Mouse (Mus musculus) embryo, embryonic 10 days (tissue): Measurements from ENCODE around the gene Slc25a18.

Experiments
- DNase-seq: peaks from one replicate; pipeline ENCODE4 v3.0.0-alpha.2; 2015; ENCODE audit warnings: low spot score

Slc25a18 gene

DNA sequence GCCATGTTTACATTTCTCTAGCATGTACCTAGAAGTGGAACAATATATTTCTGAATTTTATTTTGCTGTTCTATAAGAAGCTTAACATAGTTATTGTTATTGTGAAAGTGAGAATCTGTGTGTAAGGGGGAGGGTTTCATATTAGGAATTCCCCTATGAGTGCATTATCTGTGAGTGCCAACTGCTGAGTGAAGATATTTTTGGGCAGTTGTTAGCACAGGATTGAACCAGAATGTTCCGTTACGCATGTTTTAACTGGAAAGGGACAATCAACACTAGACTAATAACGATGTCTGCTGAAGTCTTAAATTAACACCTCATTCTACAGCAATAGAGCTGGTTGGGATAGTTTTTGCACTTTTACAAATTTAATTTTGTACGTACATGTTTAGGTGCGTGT, 68.4 kb downstream of the Slc25a18 start:
- DNase-seq = no peak
